Mouse (Mus musculus): ENCODE measurements around the gene Mbip. TPM values are rescaled to one million over a fixed set of nuclear protein-coding genes. Genes with fewer than 3 reads are reported as not detected.

The Mbip gene
- total and polyA plus RNA-seq, 3 experiments: 28.3 to 82.7 (median 47.6) TPM

- Histone ChIP-seq H3K9me3 (replicated peaks; ENCODE audit: low read length) (no peaks in the 10 kb centered on the region), H3K27me3 (replicated peaks) (no peaks in the 10 kb centered on the region), H3K4me3 (replicated peaks in 1 of 3; ENCODE audit: low read depth in 2 of 3, low read length in 2 of 3, poor library complexity in 1 of 3) (no peak overlapping the region), H3K27ac (ENCODE audit: insufficient read depth, low read depth) (no peak overlapping the region), H3K4me1 (ENCODE audit: control insufficient read depth in 1 of 2, insufficient read depth in 2 of 2) (peaks cover 2 to 20% of the 10 kb centered on the region in 2 experiments; a peak in 3 of 4 replicates), H3K79me2 (replicated peaks; ENCODE audit: control insufficient read depth, extremely low read depth, insufficient read depth, poor library complexity, severe bottlenecking) (no peaks in the 10 kb centered on the region), H3K9ac (ENCODE audit: insufficient read depth, low read depth) (no peak overlapping the region), H3K36me3 (replicated peaks in 1 of 2; ENCODE audit: control insufficient read depth in 1 of 2, insufficient read depth in 1 of 2, low read length in 1 of 2) (no peaks in the 10 kb centered on the region), H3K4me2 (ENCODE audit: insufficient read depth, low read depth, poor library complexity, severe bottlenecking) (no peak overlapping the region)
- dilution Hi-C loops (cut with MboI; ENCODE audit: extremely low pct_ligation_motif_present, extremely low pct_unique_long_range_greater_than_20kb, low sequenced_read_pairs): no loop called here
- no peak for DNase-seq (ENCODE audit: extremely low read depth)
- no peak for TF ChIP-seq RCOR1 (conservative IDR thresholded peaks at IDR 0.05; ENCODE audit: low read depth, low read length)
- TF ChIP-seq USF1 (IDR thresholded peaks at IDR 0.05; ENCODE audit: low read depth, low read length): no peak
- no peak for TF ChIP-seq USF2 (conservative IDR thresholded peaks at IDR 0.05; ENCODE audit: low read depth, low read length)
- no peak for TF ChIP-seq KAT2A (IDR thresholded peaks at IDR 0.05; ENCODE audit: insufficient replicate concordance, low read length)
- no peak for TF ChIP-seq MXI1 (IDR thresholded peaks at IDR 0.05; ENCODE audit: low read depth, low read length)
- TF ChIP-seq ZC3H11A (IDR thresholded peaks at IDR 0.05; ENCODE audit: low read depth, low read length): no peak
- TF ChIP-seq TCF12 (IDR thresholded peaks at IDR 0.05; ENCODE audit: low read depth, low read length): no peak
- TF ChIP-seq UBTF (IDR thresholded peaks at IDR 0.05; ENCODE audit: low read depth, low read length): no peak
- TF ChIP-seq ZKSCAN1 (IDR thresholded peaks at IDR 0.05; ENCODE audit: borderline replicate concordance, low read depth, low read length): no peak
- no peak for TF ChIP-seq ELF1 (IDR thresholded peaks at IDR 0.05; ENCODE audit: low read depth, low read length)
- TF ChIP-seq HCFC1 (IDR thresholded peaks at IDR 0.05; ENCODE audit: low read depth, low read length): no peak
- no peak for TF ChIP-seq POLR2A (IDR thresholded peaks at IDR 0.05; ENCODE audit: low read depth, low read length)
- TF ChIP-seq TBP (conservative IDR thresholded peaks at IDR 0.05; ENCODE audit: low read depth, low read length): no peak
- TF ChIP-seq CTCF (conservative IDR thresholded peaks at IDR 0.05 in 1 of 2, IDR thresholded peaks at IDR 0.05 in 1 of 2; ENCODE audit: low read depth in 2 of 2, low read length in 2 of 2): no peak
- no peak for TF ChIP-seq NELFE (IDR thresholded peaks at IDR 0.05; ENCODE audit: low read depth, low read length)
- no peak for TF ChIP-seq MAZ (IDR thresholded peaks at IDR 0.05; ENCODE audit: low read depth, low read length)
- TF ChIP-seq MYC (IDR thresholded peaks at IDR 0.05; ENCODE audit: low read depth, low read length): no peak
- in situ Hi-C loops (cut with MboI; ENCODE audit: low pct_ligation_motif_present, low pct_unique_long_range_greater_than_20kb, low sequenced_read_pairs): no loop called here
Observed at GRCm38 (mm10) chr12:56288548-56288947, 57.1 kb downstream of the Mbip start.

GRCm38 (mm10) chr12:56286828-56287227 lies 58.9 kb downstream of the Mbip start:
- no peak overlapping the region for H3K4me3 ChIP-seq (replicated peaks in 1 of 3; ENCODE audit: low read depth in 2 of 3, low read length in 2 of 3, poor library complexity in 1 of 3)
- H3K9me3 ChIP-seq (replicated peaks; ENCODE audit: low read length): no peaks in the 10 kb centered on the region
- no peaks in the 10 kb centered on the region for H3K27me3 ChIP-seq (replicated peaks)
- H3K79me2 ChIP-seq (replicated peaks; ENCODE audit: control insufficient read depth, extremely low read depth, insufficient read depth, poor library complexity, severe bottlenecking): no peaks in the 10 kb centered on the region
- in situ Hi-C loops (cut with MboI; ENCODE audit: low pct_ligation_motif_present, low pct_unique_long_range_greater_than_20kb, low sequenced_read_pairs): no loop called here
- dilution Hi-C loops (cut with MboI; ENCODE audit: extremely low pct_ligation_motif_present, extremely low pct_unique_long_range_greater_than_20kb, low sequenced_read_pairs): no loop called here
- no peak for DNase-seq (ENCODE audit: extremely low read depth)
- no peak overlapping the region for H3K9ac ChIP-seq (ENCODE audit: insufficient read depth, low read depth)
- no peak overlapping the region for H3K4me2 ChIP-seq (ENCODE audit: insufficient read depth, low read depth, poor library complexity, severe bottlenecking)
- H3K36me3 ChIP-seq (replicated peaks in 1 of 2; ENCODE audit: control insufficient read depth in 1 of 2, insufficient read depth in 1 of 2, low read length in 1 of 2): no peaks in the 10 kb centered on the region
- peaks cover 2 to 20% of the 10 kb centered on the region in 2 experiments; a peak in 3 of 4 replicates for H3K4me1 ChIP-seq (ENCODE audit: control insufficient read depth in 1 of 2, insufficient read depth in 2 of 2)
- H3K27ac ChIP-seq (ENCODE audit: insufficient read depth, low read depth): no peak overlapping the region
- no peak for TF ChIP-seq MAZ (IDR thresholded peaks at IDR 0.05; ENCODE audit: low read depth, low read length)
- TF ChIP-seq MAFK (IDR thresholded peaks at IDR 0.05; ENCODE audit: insufficient replicate concordance, low read length): peak; percentile 50; the same call in 1 of the 2 replicates

Measured in CH12.LX (cell line).